Mouse (Mus musculus) heart, postnatal 36 days (tissue): ENCODE data around the gene Baiap3. TPM values are rescaled to one million over a fixed set of nuclear protein-coding genes. Genes with fewer than 3 reads are reported as not detected.

Experiments used
- DNase-seq, 2 experiments: peaks; one replicate each; pipeline ENCODE4 v3.0.0; 2021 to 2022
- intact Hi-C: fragments of 180-260 bp; cut with DNase I; formaldehyde crosslinking; loops from one replicate; pipeline ENCODE4 v1.15.1; 2025
- total RNA-seq, 2 experiments: library from RNA; stranded (reverse); gene quantifications; 2 replicates each; pipeline ENCODE4 v1.2.3; 2021

Gene Baiap3
- total RNA-seq, result under 1 TPM; 0.42 to 0.43 TPM

- DNase-seq, result no peak
- intact Hi-C loops, result no loop called here
Measured at GRCm38 (mm10) chr17:25256140-25256754, at the start of gene Baiap3. Baiap3 (minus strand) TSS chr17:25256364.

GRCm38 (mm10) chr17:25298094-25298493 is 41.9 kb upstream of the Baiap3 start, which contains the start of gene Prss34:
Prss34 (plus strand) TSS chr17:25298394.
- intact Hi-C loops, result no loop called here
- no peak for DNase-seq

GRCm38 (mm10) chr17:25294111-25294510 is 37.9 kb upstream of the Baiap3 start:
- intact Hi-C loops, result no loop called here
- no peak for DNase-seq

GRCm38 (mm10) chr17:25293495-25293894 is 37.3 kb upstream of the Baiap3 start:
- DNase-seq, result no peak
- intact Hi-C loops, result no loop called here

GRCm38 (mm10) chr17:25290411-25290810 is 34.2 kb upstream of the Baiap3 start:
- intact Hi-C loops, result no loop called here
- no peak for DNase-seq

- DNase-seq, result peak in 1 of 2 experiments; percentile 31
- intact Hi-C loops, result no loop called here
Measured at GRCm38 (mm10) chr17:25288842-25289241, 32.7 kb upstream of the Baiap3 start.

- intact Hi-C loops, result loop anchor here (2.0 kb wide), 1 partner anchor 342 kb away; no protein-coding TSS in a partner anchor
- DNase-seq, result peak; percentile 60 to 70
Measured at GRCm38 (mm10) chr17:25285033-25285432, 28.9 kb upstream of the Baiap3 start.

GRCm38 (mm10) chr17:25282133-25282532 is 26.0 kb upstream of the Baiap3 start:
- intact Hi-C loops, result no loop called here
- peak in 1 of 2 experiments; percentile 44 for DNase-seq

- intact Hi-C loops, result no loop called here
- DNase-seq, result no peak
Measured at GRCm38 (mm10) chr17:25275833-25276232, 19.7 kb upstream of the Baiap3 start.

- intact Hi-C loops, result loop anchor here (5.0 kb wide), 3 partner anchors 142 to 257 kb away; partner anchors contain the start of genes Clcn7, Cramp1l, Ift140 and Telo2
- DNase-seq, result no peak
Measured at GRCm38 (mm10) chr17:25274571-25275346, 18.6 kb upstream of the Baiap3 start, which contains the start of gene Ube2i. Ube2i (minus strand) TSS chr17:25274622.

- intact Hi-C loops, result loop anchor here (2.0 to 5.0 kb wide), 4 partner anchors 89 to 257 kb away; partner anchors contain the start of genes BC003965, Clcn7, Cramp1l and Ift140
- peak; percentile 97 to 99 for DNase-seq
Measured at GRCm38 (mm10) chr17:25273706-25274501, 17.7 kb upstream of the Baiap3 start.

GRCm38 (mm10) chr17:25272951-25273705 is 17.0 kb upstream of the Baiap3 start:
- intact Hi-C loops, result loop anchor here (2.0 to 5.0 kb wide), 4 partner anchors 88 to 256 kb away; partner anchors contain the start of genes BC003965, Clcn7, Cramp1l and Ift140
- peak; percentile 91 to 99 for DNase-seq

GRCm38 (mm10) chr17:25272326-25272725 is 16.2 kb upstream of the Baiap3 start:
- intact Hi-C loops, result loop anchor here (2.0 to 5.0 kb wide), 4 partner anchors 88 to 255 kb away; partner anchors contain the start of genes BC003965, Clcn7, Cramp1l and Ift140
- DNase-seq, result no peak

GRCm38 (mm10) chr17:25270795-25271335 is 14.7 kb upstream of the Baiap3 start:
- no peak for DNase-seq
- intact Hi-C loops, result loop anchor here (5.0 kb wide), 3 partner anchors 139 to 254 kb away; partner anchors contain the start of genes Clcn7, Cramp1l, Ift140 and Telo2

- peak; percentile 37 to 41 for DNase-seq
- intact Hi-C loops, result loop anchor here (5.0 kb wide), 1 partner anchor 678 kb away; the partner anchor contains the start of genes Nhlrc4 and Pigq
Measured at GRCm38 (mm10) chr17:25264453-25264852, 8.3 kb upstream of the Baiap3 start.

GRCm38 (mm10) chr17:25257804-25258261 is 1.7 kb upstream of the Baiap3 start:
- intact Hi-C loops, result no loop called here
- DNase-seq, result no peak

GRCm38 (mm10) chr17:25255110-25255509 is 1.1 kb downstream of the Baiap3 start:
- no peak for DNase-seq
- intact Hi-C loops, result no loop called here

GRCm38 (mm10) chr17:25253760-25254159 is 2.4 kb downstream of the Baiap3 start:
- intact Hi-C loops, result no loop called here
- DNase-seq, result no peak

GRCm38 (mm10) chr17:25252643-25253042 is 3.5 kb downstream of the Baiap3 start:
- intact Hi-C loops, result no loop called here
- no peak for DNase-seq
